10 mouse cellular contexts compared by ENCODE assay signal in genomic region chr1:64300951-64301529, GRCm38 (mm10).
A peak's percentile ranks its signal among the peaks of the same experiment; 100 is the strongest.
DNase-seq lines count a peak whose midpoint lies in the region; ATAC-seq lines count a peak whose summit lies in the region.
"Had no signal": no experiment of that assay in that cellular context is flagged by ENCODE, and none has a peak within 500 bp of the region (broad histone marks: within the 10 kb centered on the region; RNA-seq: fewer than 3 reads in every experiment).

No protein-coding gene starts in this region.

- H3K4me2 ChIP-seq in kidney, embryonic 15.5 days: no peak overlapping the region

- no peak overlapping the region for H3K9ac ChIP-seq in kidney, embryonic 15.5 days

- peak overlapping the region; percentile 72 for H3K27ac ChIP-seq in kidney, embryonic 15.5 days
- H3K27ac ChIP-seq in embryonic facial prominence, embryonic 10.5 days (replicated peaks): 0 out of 2 replicates have a peak overlapping the region, but pooled peaks have one; percentile 15

- ATAC-seq in kidney, embryonic 15.5 days (replicated peaks; ENCODE audit: low FRiP score): no peak
- ATAC-seq in monocyte, adult 5-6 weeks (replicated peaks; ENCODE audit: insufficient number of reproducible peaks, low FRiP score, low TSS enrichment, poor library complexity, severe bottlenecking): peak; percentile 68
- ATAC-seq: Patski had no signal

- H3K4me1 ChIP-seq in kidney, embryonic 15.5 days: peaks cover 26% of the 10 kb centered on the region
- peaks cover 25% of the 10 kb centered on the region for H3K4me1 ChIP-seq in embryonic facial prominence, embryonic 10.5 days

- DNase-seq in kidney, adult 11 months: no peak
- DNase-seq in CD4-positive, CD25-positive, alpha-beta regulatory T cell, adult 2 months (ENCODE audit: low read depth, low spot score): peak; percentile 39
- DNase-seq in embryonic facial prominence, embryonic 10.5 days (ENCODE audit: low spot score): no peak
- no peak for DNase-seq in neural tube, embryonic 10.5 days (ENCODE audit: extremely low spot score, low spot score)
- no peak for DNase-seq in gastrocnemius, adult 8-10 months (ENCODE audit: low spot score in 2 of 2)
- DNase-seq: embryo, embryonic 11 days; thymus, postnatal 4 days had no signal

- WGBS in kidney, embryonic 15.5 days: 68% methylated on average over 8 of the region's 8 CpGs
- 77% methylated on average over 8 of the region's 8 CpGs for WGBS in embryonic facial prominence, embryonic 10.5 days

- no peaks in the 10 kb centered on the region for H3K9me3 ChIP-seq in kidney, embryonic 15.5 days (replicated peaks)
- no peaks in the 10 kb centered on the region for H3K9me3 ChIP-seq in embryonic facial prominence, embryonic 10.5 days

- H3K27me3 ChIP-seq in kidney, embryonic 15.5 days: no peaks in the 10 kb centered on the region
- H3K27me3 ChIP-seq in embryonic facial prominence, embryonic 10.5 days (replicated peaks; ENCODE audit: low read depth, poor library complexity, severe bottlenecking): no peaks in the 10 kb centered on the region
- H3K27me3 ChIP-seq: Patski had no signal

- H3K36me3 ChIP-seq in kidney, embryonic 15.5 days: no peaks in the 10 kb centered on the region
- no peaks in the 10 kb centered on the region for H3K36me3 ChIP-seq in embryonic facial prominence, embryonic 10.5 days (replicated peaks)

- H3K4me3 ChIP-seq in kidney, embryonic 15.5 days (replicated peaks): no peak overlapping the region
- no peak overlapping the region for H3K4me3 ChIP-seq in embryonic facial prominence, embryonic 10.5 days
